Mouse (Mus musculus): Measurements from ENCODE around the gene Gcm2.

GRCm38 (mm10) chr13:41103841-41104525 lies 6.9 kb downstream of the Gcm2 start:
- no peak for TF ChIP-seq CTCF (IDR thresholded peaks at IDR 0.05; ENCODE audit: control insufficient read depth, insufficient read depth, insufficient replicate concordance, low read depth, low read length)
- TF ChIP-seq POLR2A (IDR thresholded peaks at IDR 0.05; ENCODE audit: control insufficient read depth, low read depth, low read length) = no peak
